Mouse (Mus musculus) liver, adult (tissue): Measurements from ENCODE around the gene Arid5b.

ENCODE experiments used
- GATA4 ChIP-seq: IDR thresholded peaks from 2 replicates; pipeline ENCODE4 v1.6.1; 2014; ENCODE audit warnings: mild to moderate bottlenecking, low read length; ENCODE audit not compliant: insufficient replicate concordance

Arid5b gene

GRCm38 (mm10) chr10:68278632-68279361 lies at the start of gene Arid5b:
Gene Arid5b, minus strand, starts transcription at chr10:68278740.
- TF ChIP-seq GATA4, result no peak

GRCm38 (mm10) chr10:68325378-68325777 lies 46.8 kb upstream of the Arid5b start:
- TF ChIP-seq GATA4, result no peak

GRCm38 (mm10) chr10:68324061-68324460 lies 45.5 kb upstream of the Arid5b start:
- TF ChIP-seq GATA4, result no peak

- no peak for TF ChIP-seq GATA4
Measured at GRCm38 (mm10) chr10:68323167-68323566, 44.6 kb upstream of the Arid5b start.

- no peak for TF ChIP-seq GATA4
Measured at GRCm38 (mm10) chr10:68320986-68321385, 42.4 kb upstream of the Arid5b start.

- no peak for TF ChIP-seq GATA4
Measured at GRCm38 (mm10) chr10:68320496-68320895, 42.0 kb upstream of the Arid5b start.

- no peak for TF ChIP-seq GATA4
Measured at GRCm38 (mm10) chr10:68319438-68319837, 40.9 kb upstream of the Arid5b start.

- TF ChIP-seq GATA4, result no peak
Measured at GRCm38 (mm10) chr10:68318438-68318979, 40.0 kb upstream of the Arid5b start.

- TF ChIP-seq GATA4, result no peak
Measured at GRCm38 (mm10) chr10:68312734-68313133, 34.2 kb upstream of the Arid5b start.

- no peak for TF ChIP-seq GATA4
Measured at GRCm38 (mm10) chr10:68301013-68301412, 22.5 kb upstream of the Arid5b start.

GRCm38 (mm10) chr10:68289465-68289864 lies 10.9 kb upstream of the Arid5b start:
- TF ChIP-seq GATA4, result no peak

- peak; percentile 58; the same call in 1 of the 2 replicates for TF ChIP-seq GATA4
Measured at GRCm38 (mm10) chr10:68282466-68283391, 4.2 kb upstream of the Arid5b start.

- TF ChIP-seq GATA4, result no peak
Measured at GRCm38 (mm10) chr10:68281775-68282106, 3.2 kb upstream of the Arid5b start.

- no peak for TF ChIP-seq GATA4
Measured at GRCm38 (mm10) chr10:68281076-68281774, 2.7 kb upstream of the Arid5b start.
